Mouse (Mus musculus) heart, postnatal 0 days (tissue): ENCODE results near the gene Gnao1. TPM values are rescaled to one million over a fixed set of nuclear protein-coding genes. Genes with fewer than 3 reads are reported as not detected.

ENCODE experiments used
- ATAC-seq: fragments of 200-750 bp; cut with Nextera tagmentation; 2 replicates; pipeline ENCODE4 v1.8.0; 2017; ENCODE audit warnings: low read depth, moderate number of reproducible peaks, moderate library complexity; ENCODE audit not compliant: insufficient read depth
- DNase-seq: peaks from one replicate; pipeline ENCODE4 v3.0.0-alpha.2; 2016; ENCODE audit warnings: low spot score
- H3K27ac ChIP-seq: fragments of 300-500 bp; sonication (generic); 2 replicates; pipeline ENCODE4 v1.5.1; 2014; ENCODE audit warnings: low read depth, mild to moderate bottlenecking
- H3K27me3 ChIP-seq: fragments of 300-500 bp; sonication (generic); 2 replicates; pipeline ENCODE4 v1.6.1; 2014; ENCODE audit warnings: low read length, mixed read lengths; ENCODE audit not compliant: control insufficient read depth, insufficient read depth
- H3K36me3 ChIP-seq: fragments of 300-500 bp; sonication (generic); replicated peaks from 2 replicates; pipeline ENCODE4 v1.6.1; 2014; ENCODE audit warnings: low read length, mixed read lengths; ENCODE audit not compliant: control insufficient read depth, insufficient read depth
- H3K4me1 ChIP-seq: fragments of 300-500 bp; sonication (generic); 2 replicates; pipeline ENCODE4 v1.6.1; 2014; ENCODE audit warnings: antibody characterized with exemption; ENCODE audit not compliant: control insufficient read depth, insufficient read depth
- H3K4me2 ChIP-seq: fragments of 300-500 bp; sonication (generic); 2 replicates; pipeline ENCODE4 v1.6.1; 2014; ENCODE audit warnings: low read depth, mild to moderate bottlenecking, low read length, moderate library complexity
- H3K4me3 ChIP-seq: fragments of 300-500 bp; sonication (generic); 2 replicates; pipeline ENCODE4 v1.5.1; 2014; ENCODE audit warnings: low read depth, low read length
- H3K9ac ChIP-seq: fragments of 300-500 bp; sonication (generic); replicated peaks from 2 replicates; pipeline ENCODE4 v1.6.1; 2014; ENCODE audit warnings: low read depth, low read length, mixed read lengths
- H3K9me3 ChIP-seq: fragments of 300-500 bp; sonication (generic); replicated peaks from 2 replicates; pipeline ENCODE4 v1.6.1; 2016; ENCODE audit warnings: low read length; ENCODE audit not compliant: control insufficient read depth
- CTCF ChIP-seq: IDR thresholded peaks from 2 replicates; pipeline ENCODE4 v1.5.1; 2016; ENCODE audit warnings: antibody characterized with exemption, control low read depth, low read depth
- EP300 ChIP-seq: IDR thresholded peaks from 2 replicates; pipeline ENCODE4 v1.6.1; 2016; ENCODE audit warnings: antibody characterized with exemption, low read depth
- WGBS: fragments of 180-500 bp; shearing (Covaris S2); extraction: QIAGEN DNeasy Blood & Tissue Kit; methylation state at CpG from one replicate; pipeline ENCODE4 v1.1.7; 2014; 5-methylcytosine and 5-hydroxymethylcytosine counted together
- polyA plus RNA-seq: library from polyadenylated mRNA; unstranded; fragments of >200 nt; fragmentation: Nextera tagmentation; extraction: Ambion mirVana; gene quantifications from 2 replicates; pipeline ENCODE4 v1.2.1, GENCODE M21; 2015
- total RNA-seq: library from RNA; depleted of rRNA; stranded (reverse); fragments of >200 nt; gene quantifications from 2 replicates; pipeline ENCODE4 v1.2.3, GENCODE M21; 2014; ENCODE audit warnings: low replicate concordance

Gnao1 gene
- total and polyA plus RNA-seq, 2 experiments from 2014 or later: 5.9 to 10.7 TPM

- WGBS: 81% methylated on average over 4 of the region's 4 CpGs
- TF ChIP-seq CTCF: no peak
- TF ChIP-seq EP300: no peak
- DNase-seq: no peak
Measured at GRCm38 (mm10) chr8:93898570-93898969, 88.8 kb downstream of the Gnao1 start.

GRCm38 (mm10) chr8:93902040-93902439 lies 92.3 kb downstream of the Gnao1 start:
- H3K4me2 ChIP-seq: no peak overlapping the region
- H3K4me1 ChIP-seq: peaks cover 13% of the 10 kb centered on the region; the same call in 1 of the 2 replicates
- TF ChIP-seq EP300 (no peak), CTCF (no peak)
- ATAC-seq (no peak), DNase-seq (no peak)
- WGBS: 75% methylated on average over 3 of the region's 3 CpGs
- H3K9me3 ChIP-seq: no peaks in the 10 kb centered on the region
- no peaks in the 10 kb centered on the region for H3K27me3 ChIP-seq
- no peaks in the 10 kb centered on the region for H3K36me3 ChIP-seq
- no peak overlapping the region for H3K4me3 ChIP-seq
- no peak overlapping the region for H3K27ac ChIP-seq
- H3K9ac ChIP-seq: no peak overlapping the region

More at GRCm38 (mm10) chr8:93898570-93898969, 88.8 kb downstream of the Gnao1 start:
- no peaks in the 10 kb centered on the region for H3K4me1 ChIP-seq
- no peaks in the 10 kb centered on the region for H3K9me3 ChIP-seq
- H3K9ac ChIP-seq: no peak overlapping the region
- H3K4me2 ChIP-seq: no peak overlapping the region
- H3K27ac ChIP-seq: no peak overlapping the region
- ATAC-seq: no peak
- no peaks in the 10 kb centered on the region for H3K36me3 ChIP-seq
- no peaks in the 10 kb centered on the region for H3K27me3 ChIP-seq
- H3K4me3 ChIP-seq: no peak overlapping the region

- H3K4me1 ChIP-seq: peaks cover 38% of the 10 kb centered on the region
- DNase-seq: no peak
- ATAC-seq: no peak
- no peaks in the 10 kb centered on the region for H3K27me3 ChIP-seq
- no peaks in the 10 kb centered on the region for H3K9me3 ChIP-seq
- no peak overlapping the region for H3K4me3 ChIP-seq
- H3K4me2 ChIP-seq: no peak overlapping the region
- H3K36me3 ChIP-seq: no peaks in the 10 kb centered on the region
- WGBS: 90% methylated on average over 6 of the region's 6 CpGs
- no peak overlapping the region for H3K27ac ChIP-seq
- H3K9ac ChIP-seq: no peak overlapping the region
- TF ChIP-seq EP300: no peak
- TF ChIP-seq CTCF: no peak
Measured at GRCm38 (mm10) chr8:93906961-93907360, 97.2 kb downstream of the Gnao1 start.

GRCm38 (mm10) chr8:93907987-93908441 lies 98.2 kb downstream of the Gnao1 start:
- Histone ChIP-seq H3K4me2 (0 out of 2 replicates have a peak overlapping the region, but pooled peaks have one; percentile 4), H3K36me3 (no peaks in the 10 kb centered on the region), H3K4me1 (peaks cover 38% of the 10 kb centered on the region), H3K9ac (no peak overlapping the region), H3K27ac (peak overlapping the region; percentile 67), H3K9me3 (no peaks in the 10 kb centered on the region), H3K4me3 (no peak overlapping the region), H3K27me3 (no peaks in the 10 kb centered on the region)
- WGBS: 13% methylated on average over 5 of the region's 5 CpGs
- no peak; the same call in 1 of the 2 replicates for ATAC-seq
- no peak for TF ChIP-seq CTCF
- TF ChIP-seq EP300: no peak
- DNase-seq: peak; percentile 65

- 0 out of 2 replicates have a peak overlapping the region, but pooled peaks have one; percentile 36 for H3K9ac ChIP-seq
- ATAC-seq (peak; percentile 40), DNase-seq (peak; percentile 42)
- no peaks in the 10 kb centered on the region for H3K36me3 ChIP-seq
- H3K4me3 ChIP-seq: no peak overlapping the region
- H3K27me3 ChIP-seq: no peaks in the 10 kb centered on the region
- TF ChIP-seq EP300: no peak
- H3K27ac ChIP-seq: peak overlapping the region; percentile 67
- WGBS: 5% methylated on average over 1 of the region's 1 CpGs
- H3K9me3 ChIP-seq: no peaks in the 10 kb centered on the region
- H3K4me1 ChIP-seq: peaks cover 38% of the 10 kb centered on the region
- H3K4me2 ChIP-seq: 0 out of 2 replicates have a peak overlapping the region, but pooled peaks have one; percentile 4
Measured at GRCm38 (mm10) chr8:93908546-93908945, 98.8 kb downstream of the Gnao1 start.
